ENCODE assay signal across 12 mouse cellular contexts in the genomic region with DNA sequence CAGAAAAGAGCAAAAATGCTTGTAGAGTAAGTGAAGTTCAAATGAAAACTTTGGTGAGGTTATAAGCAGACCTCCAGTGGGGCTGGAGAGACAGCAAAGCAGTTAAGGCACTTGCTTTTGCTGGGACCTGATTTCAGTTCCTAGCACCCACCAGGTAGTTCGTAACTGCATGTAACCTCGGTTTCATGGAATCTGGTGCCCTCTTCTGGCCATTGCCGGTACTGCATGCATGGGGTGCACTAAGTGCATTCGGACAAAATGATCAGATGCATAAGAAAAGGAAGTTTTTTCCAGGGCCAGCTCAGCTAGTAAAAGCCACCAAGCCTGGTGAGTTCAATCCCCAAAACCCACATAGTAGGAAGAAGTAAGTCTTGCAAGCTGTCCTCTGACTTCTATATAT. TPM values are rescaled to one million over a fixed set of nuclear protein-coding genes. Genes with fewer than 3 reads are reported as not detected.
A peak's percentile ranks its signal among the peaks of the same experiment; 100 is the strongest.
DNase-seq lines count a peak whose midpoint lies in the region; ATAC-seq and TF ChIP-seq lines count a peak whose summit lies in the region.
"Had no signal": no experiment of that assay in that cellular context is flagged by ENCODE, and none has a peak within 500 bp of the region (broad histone marks: within the 10 kb centered on the region; RNA-seq: fewer than 3 reads in every experiment).

No protein-coding gene starts in this region.

- TF ChIP-seq CTCF in gastrocnemius, adult 2 months (IDR thresholded peaks at IDR 0.05), result peak; percentile 71
- TF ChIP-seq CTCF in lung, adult 2 months (IDR thresholded peaks at IDR 0.05; ENCODE audit: insufficient read depth, low read length), result peak; percentile 59
- TF ChIP-seq CTCF in stomach, postnatal 0 days (IDR thresholded peaks at IDR 0.05; ENCODE audit: low read depth), result peak; percentile 63

- H3K27me3 ChIP-seq in stomach, postnatal 0 days (ENCODE audit: control insufficient read depth, insufficient read depth, low read length), result no peaks in the 10 kb centered on the region
- H3K27me3 ChIP-seq: hindbrain, embryonic 13.5 days; midbrain, embryonic 13.5 days had no signal

- H3K27ac ChIP-seq in gastrocnemius, adult 2 months, result no peak overlapping the region
- no peak overlapping the region for H3K27ac ChIP-seq in stomach, postnatal 0 days (replicated peaks)
- H3K27ac ChIP-seq: hindbrain, embryonic 13.5 days; midbrain, embryonic 13.5 days had no signal

- ATAC-seq in stomach, postnatal 0 days (ENCODE audit: low FRiP score, low TSS enrichment), result no peak
- ATAC-seq: midbrain, embryonic 13.5 days had no signal

- H3K9ac ChIP-seq in stomach, postnatal 0 days (ENCODE audit: low read length), result no peak overlapping the region
- H3K9ac ChIP-seq: hindbrain, embryonic 13.5 days; midbrain, embryonic 13.5 days had no signal

- H3K4me3 ChIP-seq in gastrocnemius, adult 2 months, result no peak overlapping the region
- H3K4me3 ChIP-seq in lung, adult 2 months (replicated peaks; ENCODE audit: extremely low read depth, low read depth, low read length), result no peak overlapping the region
- no peak overlapping the region for H3K4me3 ChIP-seq in stomach, postnatal 0 days (ENCODE audit: low read depth, low read length)
- H3K4me3 ChIP-seq: hindbrain, embryonic 13.5 days; midbrain, embryonic 13.5 days had no signal

- no peaks in the 10 kb centered on the region for H3K36me3 ChIP-seq in stomach, postnatal 0 days (ENCODE audit: control insufficient read depth, insufficient read depth, low read length)
- H3K36me3 ChIP-seq: hindbrain, embryonic 13.5 days; midbrain, embryonic 13.5 days had no signal

- H3K4me1 ChIP-seq in lung, adult 2 months (ENCODE audit: control insufficient read depth, insufficient read depth, low read length), result no peaks in the 10 kb centered on the region
- no peaks in the 10 kb centered on the region for H3K4me1 ChIP-seq in stomach, postnatal 0 days (replicated peaks; ENCODE audit: control insufficient read depth, insufficient read depth)
- H3K4me1 ChIP-seq: hindbrain, embryonic 13.5 days; midbrain, embryonic 13.5 days had no signal

- TF ChIP-seq POLR2A in lung, adult 2 months (IDR thresholded peaks at IDR 0.05; ENCODE audit: borderline replicate concordance, extremely low read depth, low read depth, low read length), result no peak

- no peak overlapping the region for H3K4me2 ChIP-seq in stomach, postnatal 0 days (replicated peaks; ENCODE audit: low read depth)
- H3K4me2 ChIP-seq: hindbrain, embryonic 13.5 days; midbrain, embryonic 13.5 days had no signal

- H3K9me3 ChIP-seq in stomach, postnatal 0 days (ENCODE audit: control insufficient read depth, low read length), result peaks cover 3% of the 10 kb centered on the region; the same call in 1 of the 2 replicates

- intact Hi-C loops in gastrocnemius, adult 2 months (cut with DNase I), result loop anchor here (10.0 kb wide), 1 partner anchor 263 kb away; no protein-coding TSS in a partner anchor

- no peak for TF ChIP-seq EP300 in stomach, postnatal 0 days (optimal IDR thresholded peaks at IDR 0.05)

- no peak for DNase-seq in gastrocnemius, adult 2 months
- DNase-seq in gastrocnemius, postnatal 10 days, result no peak
- no peak for DNase-seq in lung, adult 2 months
- no peak for DNase-seq in lung, postnatal 36 days
- peak; percentile 15 for DNase-seq in NIH3T3 (ENCODE audit: low read depth)
- DNase-seq in stomach, postnatal 0 days (ENCODE audit: low spot score), result no peak
- DNase-seq in adrenal gland, adult (ENCODE audit: inconsistent age in 2 of 2, low spot score in 1 of 2), result no peak
- DNase-seq in urinary bladder, postnatal 25 days (ENCODE audit: low spot score), result no peak
- DNase-seq: adrenal gland, postnatal 25 days; heart, adult 11 months had no signal

- WGBS in lung, adult 2 months, result 75% methylated on average over 4 of the region's 4 CpGs
- WGBS in stomach, postnatal 0 days, result 69% methylated on average over 4 of the region's 4 CpGs

RNA-seq across cellular contexts. Expression of a gene that starts 27.3 kb away (rescaled TPM):
- 10 to 100 TPM in 1 of 2 experiments, 1 to 10 TPM in 1; 6.0 to 10.9 TPM for total RNA-seq in gastrocnemius, adult 2 months (2021)
- 10 to 100 TPM; 11.5 to 14.8 TPM for total RNA-seq in gastrocnemius, postnatal 10 days (2021)
- 3.2 and 3.7 TPM in 2 replicates for polyA plus RNA-seq in lung, adult 2 months (2012; rRNA removed)
- 44.3 and 45.3 TPM in 2 replicates for polyA plus RNA-seq in stomach, postnatal 0 days (2015; fragmentation: Nextera tagmentation; extraction: Ambion mirVana)
